Mouse (Mus musculus) heart, postnatal 0 days (tissue): ENCODE results near the gene Myo6. TPM values are rescaled to one million over a fixed set of nuclear protein-coding genes. Genes with fewer than 3 reads are reported as not detected.

Experiments used
- ATAC-seq: fragments of 200-750 bp; cut with Nextera tagmentation; 2 replicates; pipeline ENCODE4 v1.8.0; 2017; ENCODE audit warnings: low read depth, moderate number of reproducible peaks, moderate library complexity; ENCODE audit not compliant: insufficient read depth
- DNase-seq: peaks from one replicate; pipeline ENCODE4 v3.0.0-alpha.2; 2016; ENCODE audit warnings: low spot score
- H3K27ac ChIP-seq: fragments of 300-500 bp; sonication (generic); 2 replicates; pipeline ENCODE4 v1.5.1; 2014; ENCODE audit warnings: low read depth, mild to moderate bottlenecking
- H3K27me3 ChIP-seq: fragments of 300-500 bp; sonication (generic); 2 replicates; pipeline ENCODE4 v1.6.1; 2014; ENCODE audit warnings: low read length, mixed read lengths; ENCODE audit not compliant: control insufficient read depth, insufficient read depth
- H3K36me3 ChIP-seq: fragments of 300-500 bp; sonication (generic); replicated peaks from 2 replicates; pipeline ENCODE4 v1.6.1; 2014; ENCODE audit warnings: low read length, mixed read lengths; ENCODE audit not compliant: control insufficient read depth, insufficient read depth
- H3K4me1 ChIP-seq: fragments of 300-500 bp; sonication (generic); 2 replicates; pipeline ENCODE4 v1.6.1; 2014; ENCODE audit warnings: antibody characterized with exemption; ENCODE audit not compliant: control insufficient read depth, insufficient read depth
- H3K4me2 ChIP-seq: fragments of 300-500 bp; sonication (generic); 2 replicates; pipeline ENCODE4 v1.6.1; 2014; ENCODE audit warnings: low read depth, mild to moderate bottlenecking, low read length, moderate library complexity
- H3K4me3 ChIP-seq: fragments of 300-500 bp; sonication (generic); 2 replicates; pipeline ENCODE4 v1.5.1; 2014; ENCODE audit warnings: low read depth, low read length
- H3K9ac ChIP-seq: fragments of 300-500 bp; sonication (generic); replicated peaks from 2 replicates; pipeline ENCODE4 v1.6.1; 2014; ENCODE audit warnings: low read depth, low read length, mixed read lengths
- H3K9me3 ChIP-seq: fragments of 300-500 bp; sonication (generic); replicated peaks from 2 replicates; pipeline ENCODE4 v1.6.1; 2016; ENCODE audit warnings: low read length; ENCODE audit not compliant: control insufficient read depth
- CTCF ChIP-seq: IDR thresholded peaks from 2 replicates; pipeline ENCODE4 v1.5.1; 2016; ENCODE audit warnings: antibody characterized with exemption, control low read depth, low read depth
- EP300 ChIP-seq: IDR thresholded peaks from 2 replicates; pipeline ENCODE4 v1.6.1; 2016; ENCODE audit warnings: antibody characterized with exemption, low read depth
- WGBS: fragments of 180-500 bp; shearing (Covaris S2); extraction: QIAGEN DNeasy Blood & Tissue Kit; methylation state at CpG from one replicate; pipeline ENCODE4 v1.1.7; 2014; 5-methylcytosine and 5-hydroxymethylcytosine counted together
- polyA plus RNA-seq: library from polyadenylated mRNA; unstranded; fragments of >200 nt; fragmentation: Nextera tagmentation; extraction: Ambion mirVana; gene quantifications from 2 replicates; pipeline ENCODE4 v1.2.1, GENCODE M21; 2015
- total RNA-seq: library from RNA; depleted of rRNA; stranded (reverse); fragments of >200 nt; gene quantifications from 2 replicates; pipeline ENCODE4 v1.2.3, GENCODE M21; 2014; ENCODE audit warnings: low replicate concordance; rRNA removed

The Myo6 gene
- total and polyA plus RNA-seq, 2 experiments from 2014 or later = 7.1 to 13.2 TPM

GRCm38 (mm10) chr9:80341756-80342155, 176.9 kb downstream of the Myo6 start:
- ATAC-seq = no peak
- TF ChIP-seq CTCF (no peak), EP300 (no peak)
- WGBS = 92% methylated on average over 16 of the region's 16 CpGs

GRCm38 (mm10) chr9:80342520-80342919, 177.7 kb downstream of the Myo6 start:
- no peak overlapping the region for H3K27ac ChIP-seq
- H3K27me3 ChIP-seq = no peaks in the 10 kb centered on the region
- ATAC-seq (no peak), DNase-seq (no peak)
- TF ChIP-seq CTCF = no peak
- no peak for TF ChIP-seq EP300
- H3K4me3 ChIP-seq = no peak overlapping the region
- H3K9ac ChIP-seq = no peak overlapping the region
- H3K4me1 ChIP-seq = no peaks in the 10 kb centered on the region
- H3K9me3 ChIP-seq = no peaks in the 10 kb centered on the region
- WGBS = 84% methylated on average over 6 of the region's 6 CpGs
- H3K36me3 ChIP-seq = no peaks in the 10 kb centered on the region
- no peak overlapping the region for H3K4me2 ChIP-seq

More at GRCm38 (mm10) chr9:80341756-80342155, 176.9 kb downstream of the Myo6 start:
- H3K27ac ChIP-seq = no peak overlapping the region
- no peaks in the 10 kb centered on the region for H3K9me3 ChIP-seq
- H3K27me3 ChIP-seq = no peaks in the 10 kb centered on the region
- H3K4me2 ChIP-seq = no peak overlapping the region
- H3K4me1 ChIP-seq = no peaks in the 10 kb centered on the region
- no peak overlapping the region for H3K9ac ChIP-seq
- H3K36me3 ChIP-seq = no peaks in the 10 kb centered on the region
- no peak overlapping the region for H3K4me3 ChIP-seq
- DNase-seq = no peak

- Histone ChIP-seq H3K27ac (no peak overlapping the region), H3K27me3 (no peaks in the 10 kb centered on the region), H3K4me3 (no peak overlapping the region), H3K9me3 (no peaks in the 10 kb centered on the region), H3K36me3 (no peaks in the 10 kb centered on the region), H3K4me1 (no peaks in the 10 kb centered on the region), H3K4me2 (no peak overlapping the region), H3K9ac (no peak overlapping the region)
- DNase-seq (no peak), ATAC-seq (no peak)
- TF ChIP-seq EP300 (no peak), CTCF (no peak)
- 89% methylated on average over 6 of the region's 6 CpGs for WGBS
Measured at GRCm38 (mm10) chr9:80344451-80345000, 179.7 kb downstream of the Myo6 start.

GRCm38 (mm10) chr9:80351295-80351677, 186.5 kb downstream of the Myo6 start:
- no peaks in the 10 kb centered on the region for H3K4me1 ChIP-seq
- TF ChIP-seq EP300 (no peak), CTCF (no peak)
- ATAC-seq (no peak), DNase-seq (no peak)
- H3K9me3 ChIP-seq = no peaks in the 10 kb centered on the region
- H3K9ac ChIP-seq = no peak overlapping the region
- H3K36me3 ChIP-seq = no peaks in the 10 kb centered on the region
- H3K27ac ChIP-seq = no peak overlapping the region
- 0 out of 2 replicates have a peak overlapping the region, but pooled peaks have one; percentile 0 for H3K4me2 ChIP-seq
- no peak overlapping the region for H3K4me3 ChIP-seq
- 76% methylated on average over 7 of the region's 7 CpGs for WGBS
- H3K27me3 ChIP-seq = no peaks in the 10 kb centered on the region

- Histone ChIP-seq H3K4me2 (0 out of 2 replicates have a peak overlapping the region, but pooled peaks have one; percentile 0), H3K9ac (no peak overlapping the region), H3K4me1 (no peaks in the 10 kb centered on the region), H3K4me3 (no peak overlapping the region), H3K9me3 (no peaks in the 10 kb centered on the region), H3K36me3 (no peaks in the 10 kb centered on the region), H3K27ac (no peak overlapping the region), H3K27me3 (no peaks in the 10 kb centered on the region)
- no peak for DNase-seq
- ATAC-seq = no peak
- no peak for TF ChIP-seq CTCF
- TF ChIP-seq EP300 = no peak
- 50% methylated on average over 20 of the region's 20 CpGs for WGBS
Measured at GRCm38 (mm10) chr9:80351678-80352331, 187.0 kb downstream of the Myo6 start.

- Histone ChIP-seq H3K4me3 (no peak overlapping the region), H3K4me2 (no peak overlapping the region), H3K9me3 (no peaks in the 10 kb centered on the region), H3K27ac (no peak overlapping the region), H3K9ac (no peak overlapping the region), H3K27me3 (no peaks in the 10 kb centered on the region), H3K36me3 (no peaks in the 10 kb centered on the region), H3K4me1 (no peaks in the 10 kb centered on the region)
- DNase-seq (no peak), ATAC-seq (no peak)
- TF ChIP-seq EP300 (no peak), CTCF (no peak)
Measured at GRCm38 (mm10) chr9:80360063-80360462, 195.2 kb downstream of the Myo6 start.

Other genes starting within 250 kb of the Myo6 start
- 27.4 and 52.3 TPM in 2 replicates for gene Filip1, start 152.2 kb upstream of the Myo6 start, total RNA-seq
- 31.6 and 39.0 TPM in 2 replicates for gene Filip1, start 152.2 kb upstream of the Myo6 start, polyA plus RNA-seq
- 54.1 and 80.4 TPM in 2 replicates for gene Senp6, start 98.1 kb upstream of the Myo6 start, total RNA-seq
- gene Senp6, start 98.1 kb upstream of the Myo6 start, polyA plus RNA-seq = 26.1 and 28.9 TPM in 2 replicates